Mouse (Mus musculus): ENCODE measurements around the gene Fggy.

Gene Fggy

GRCm38 (mm10) chr4:95664327-95664726 lies 107.0 kb downstream of the Fggy start:
- no peak for DNase-seq (ENCODE audit: low spot score in 2 of 2)

- DNase-seq (ENCODE audit: low spot score in 2 of 2) = no peak
These were observed 109.1 kb downstream of the Fggy start for GRCm38 (mm10) chr4:95666284-95666889.

- no peak for DNase-seq (ENCODE audit: low spot score in 2 of 2)
These were observed 109.6 kb downstream of the Fggy start for GRCm38 (mm10) chr4:95666896-95667295.

- no peak for DNase-seq (ENCODE audit: low spot score in 2 of 2)
These were observed 110.3 kb downstream of the Fggy start for GRCm38 (mm10) chr4:95667595-95667994.

GRCm38 (mm10) chr4:95668543-95668942 lies 111.2 kb downstream of the Fggy start:
- no peak for DNase-seq (ENCODE audit: low spot score in 2 of 2)

GRCm38 (mm10) chr4:95669336-95669735 lies 112.0 kb downstream of the Fggy start:
- DNase-seq (ENCODE audit: low spot score in 2 of 2) = no peak

- DNase-seq (ENCODE audit: low spot score in 2 of 2) = no peak
These were observed 113.3 kb downstream of the Fggy start for GRCm38 (mm10) chr4:95670559-95670958.

- DNase-seq (ENCODE audit: low spot score in 2 of 2) = no peak
These were observed 114.7 kb downstream of the Fggy start for GRCm38 (mm10) chr4:95672039-95672438.

- DNase-seq (ENCODE audit: low spot score in 2 of 2) = no peak
These were observed 119.1 kb downstream of the Fggy start for GRCm38 (mm10) chr4:95676390-95676789.

- DNase-seq (ENCODE audit: low spot score in 2 of 2) = no peak
These were observed 123.6 kb downstream of the Fggy start for GRCm38 (mm10) chr4:95680756-95681449.

GRCm38 (mm10) chr4:95684522-95685080 lies 127.3 kb downstream of the Fggy start:
- no peak for DNase-seq (ENCODE audit: low spot score in 2 of 2)

- DNase-seq (ENCODE audit: low spot score in 2 of 2) = no peak
These were observed 129.5 kb downstream of the Fggy start for GRCm38 (mm10) chr4:95686775-95687174.

- DNase-seq (ENCODE audit: low spot score in 2 of 2) = no peak
These were observed 130.0 kb downstream of the Fggy start for GRCm38 (mm10) chr4:95687350-95687749.

- DNase-seq (ENCODE audit: low spot score in 2 of 2) = no peak
These were observed 130.9 kb downstream of the Fggy start for GRCm38 (mm10) chr4:95688159-95688558.

GRCm38 (mm10) chr4:95700366-95700765 lies 143.1 kb downstream of the Fggy start:
- no peak for DNase-seq (ENCODE audit: low spot score in 2 of 2)

GRCm38 (mm10) chr4:95707941-95708897 lies 150.9 kb downstream of the Fggy start:
- DNase-seq (ENCODE audit: low spot score in 2 of 2) = no peak

GRCm38 (mm10) chr4:95709750-95710149 lies 152.4 kb downstream of the Fggy start:
- DNase-seq (ENCODE audit: low spot score in 2 of 2) = no peak

GRCm38 (mm10) chr4:95712802-95713201 lies 155.5 kb downstream of the Fggy start:
- DNase-seq (ENCODE audit: low spot score in 2 of 2) = no peak

- DNase-seq (ENCODE audit: low spot score in 2 of 2) = no peak
These were observed 156.0 kb downstream of the Fggy start for GRCm38 (mm10) chr4:95713271-95713670.

GRCm38 (mm10) chr4:95716137-95716536 lies 158.8 kb downstream of the Fggy start:
- DNase-seq (ENCODE audit: low spot score in 2 of 2) = no peak

- no peak for DNase-seq (ENCODE audit: low spot score in 2 of 2)
These were observed 166.3 kb downstream of the Fggy start for GRCm38 (mm10) chr4:95723615-95724014.

- no peak for DNase-seq (ENCODE audit: low spot score in 2 of 2)
These were observed 169.1 kb downstream of the Fggy start for GRCm38 (mm10) chr4:95726361-95726760.

Data from cerebellum, postnatal 4 days (tissue).